Mouse (Mus musculus): Measurements from ENCODE around the gene Cenpn.

- TF ChIP-seq CTCF (IDR thresholded peaks at IDR 0.05; ENCODE audit: low read depth), result no peak
- TF ChIP-seq EP300 (IDR thresholded peaks at IDR 0.05; ENCODE audit: low read depth), result no peak
Measured at GRCm38 (mm10) chr8:116951369-116951768, 29.8 kb downstream of the Cenpn start.
